22 mouse cellular contexts compared by ENCODE assay signal in genomic region chr19:46893484-46893883, GRCm38 (mm10).
"Had no signal": no experiment of that assay in that cellular context is flagged by ENCODE, and none has a peak within 500 bp of the region (broad histone marks: within the 10 kb centered on the region; RNA-seq: fewer than 3 reads in every experiment).

No protein-coding gene starts in this region.

- H3K4me3 ChIP-seq: heart, embryonic 13.5 days; heart, embryonic 15.5 days; hindbrain, embryonic 13.5 days; hindbrain, embryonic 15.5 days; left cerebral cortex, adult 2 months; limb, embryonic 13.5 days; limb, embryonic 15.5 days; liver, embryonic 13.5 days; liver, embryonic 15.5 days had no signal

- DNase-seq: forebrain, postnatal 0 days; gastrocnemius, postnatal 14 days; gastrocnemius, postnatal 36 days; heart, adult 18-20 months; heart, postnatal 14 days; heart, postnatal 36 days; kidney, adult 11 months; kidney, adult 8-10 months; kidney, postnatal 10 days; kidney, postnatal 25 days; kidney, postnatal 4 days; layer of hippocampus, adult 9-11 months; liver, embryonic 13.5 days had no signal

- H3K4me1 ChIP-seq: heart, embryonic 13.5 days; heart, embryonic 15.5 days; hindbrain, embryonic 13.5 days; hindbrain, embryonic 15.5 days; limb, embryonic 13.5 days; limb, embryonic 15.5 days had no signal

- H3K27me3 ChIP-seq: heart, embryonic 13.5 days; heart, embryonic 15.5 days; hindbrain, embryonic 13.5 days; hindbrain, embryonic 15.5 days; limb, embryonic 13.5 days; limb, embryonic 15.5 days; liver, embryonic 13.5 days; liver, embryonic 15.5 days had no signal

- H3K27ac ChIP-seq: heart, embryonic 13.5 days; heart, embryonic 15.5 days; hindbrain, embryonic 13.5 days; hindbrain, embryonic 15.5 days; hindbrain, postnatal 0 days; left cerebral cortex, adult 2 months; limb, embryonic 13.5 days; limb, embryonic 15.5 days; liver, embryonic 13.5 days; liver, embryonic 15.5 days had no signal

- H3K9me3 ChIP-seq: heart, embryonic 15.5 days; hindbrain, embryonic 13.5 days; hindbrain, embryonic 15.5 days; limb, embryonic 15.5 days had no signal
